Mouse (Mus musculus): ENCODE measurements at regions not wholly inside any gene's neighbourhood (a gene's known extent, or its start where the extent isn't known, plus 50 kb on each side); places are given as distances from the start of the nearest gene placed in this dataset.

- ATAC-seq (ENCODE audit: low FRiP score, low TSS enrichment), result no peak
Observed at GRCm38 (mm10) chr15:49335523-49336040, 4549.1 kb upstream of the Gm7489 start.

GRCm38 (mm10) chr15:49347029-49347428, 4537.7 kb upstream of the Gm7489 start:
- ATAC-seq (ENCODE audit: low FRiP score, low TSS enrichment), result no peak
- no peaks in the 10 kb centered on the region for H3K36me3 ChIP-seq (ENCODE audit: control insufficient read depth, insufficient read depth, low read length)
- WGBS, result 94% methylated on average over 1 of the region's 1 CpGs

More at GRCm38 (mm10) chr15:49335523-49336040, 4549.1 kb upstream of the Gm7489 start:
- 84% methylated on average over 2 of the region's 2 CpGs for WGBS
- no peak for DNase-seq
- Histone ChIP-seq H3K36me3 (ENCODE audit: control insufficient read depth, insufficient read depth, low read length) (no peaks in the 10 kb centered on the region), H3K27ac (replicated peaks; ENCODE audit: low read depth, low read length) (no peak overlapping the region), H3K9ac (replicated peaks; ENCODE audit: low read length) (no peak overlapping the region), H3K4me2 (ENCODE audit: low read length) (no peak overlapping the region), H3K9me3 (ENCODE audit: control insufficient read depth, low read length) (no peaks in the 10 kb centered on the region), H3K4me3 (replicated peaks; ENCODE audit: low read depth, low read length) (no peak overlapping the region), H3K27me3 (ENCODE audit: control insufficient read depth, insufficient read depth, low read length) (no peaks in the 10 kb centered on the region), H3K4me1 (ENCODE audit: control insufficient read depth, insufficient read depth, low read length) (no peaks in the 10 kb centered on the region)

GRCm38 (mm10) chr15:49356107-49356506, 4528.6 kb upstream of the Gm7489 start:
- DNase-seq (no peak), ATAC-seq (ENCODE audit: low FRiP score, low TSS enrichment) (no peak)
- Histone ChIP-seq H3K9me3 (ENCODE audit: control insufficient read depth, low read length) (no peaks in the 10 kb centered on the region), H3K27me3 (ENCODE audit: control insufficient read depth, insufficient read depth, low read length) (no peaks in the 10 kb centered on the region), H3K36me3 (ENCODE audit: control insufficient read depth, insufficient read depth, low read length) (no peaks in the 10 kb centered on the region), H3K27ac (replicated peaks; ENCODE audit: low read depth, low read length) (no peak overlapping the region), H3K4me1 (ENCODE audit: control insufficient read depth, insufficient read depth, low read length) (no peaks in the 10 kb centered on the region), H3K4me3 (replicated peaks; ENCODE audit: low read depth, low read length) (no peak overlapping the region), H3K4me2 (ENCODE audit: low read length) (no peak overlapping the region), H3K9ac (replicated peaks; ENCODE audit: low read length) (no peak overlapping the region)
- 66% methylated on average over 2 of the region's 2 CpGs for WGBS

More at GRCm38 (mm10) chr15:49347029-49347428, 4537.7 kb upstream of the Gm7489 start:
- Histone ChIP-seq H3K27ac (replicated peaks; ENCODE audit: low read depth, low read length) (no peak overlapping the region), H3K4me3 (replicated peaks; ENCODE audit: low read depth, low read length) (no peak overlapping the region), H3K27me3 (ENCODE audit: control insufficient read depth, insufficient read depth, low read length) (no peaks in the 10 kb centered on the region), H3K4me1 (ENCODE audit: control insufficient read depth, insufficient read depth, low read length) (no peaks in the 10 kb centered on the region), H3K9me3 (ENCODE audit: control insufficient read depth, low read length) (no peaks in the 10 kb centered on the region), H3K9ac (replicated peaks; ENCODE audit: low read length) (no peak overlapping the region), H3K4me2 (ENCODE audit: low read length) (no peak overlapping the region)
- no peak for DNase-seq

- no peaks in the 10 kb centered on the region for H3K27me3 ChIP-seq (ENCODE audit: control insufficient read depth, insufficient read depth, low read length)
- H3K4me2 ChIP-seq (ENCODE audit: low read length), result no peak overlapping the region
- no peak overlapping the region for H3K4me3 ChIP-seq (replicated peaks; ENCODE audit: low read depth, low read length)
- no peak overlapping the region for H3K27ac ChIP-seq (replicated peaks; ENCODE audit: low read depth, low read length)
- H3K4me1 ChIP-seq (ENCODE audit: control insufficient read depth, insufficient read depth, low read length), result no peaks in the 10 kb centered on the region
- no peaks in the 10 kb centered on the region for H3K9me3 ChIP-seq (ENCODE audit: control insufficient read depth, low read length)
- H3K36me3 ChIP-seq (ENCODE audit: control insufficient read depth, insufficient read depth, low read length), result no peaks in the 10 kb centered on the region
- H3K9ac ChIP-seq (replicated peaks; ENCODE audit: low read length), result no peak overlapping the region
- 44% methylated on average over 1 of the region's 1 CpGs for WGBS
- peak; percentile 59 for DNase-seq
- no peak for ATAC-seq (ENCODE audit: low FRiP score, low TSS enrichment)
Observed at GRCm38 (mm10) chr15:49395966-49396365, 4488.7 kb upstream of the Gm7489 start.

GRCm38 (mm10) chr15:49413665-49414064, 4471.0 kb upstream of the Gm7489 start:
- no peak overlapping the region for H3K27ac ChIP-seq (replicated peaks; ENCODE audit: low read depth, low read length)
- H3K4me3 ChIP-seq (replicated peaks; ENCODE audit: low read depth, low read length), result no peak overlapping the region
- no peaks in the 10 kb centered on the region for H3K4me1 ChIP-seq (ENCODE audit: control insufficient read depth, insufficient read depth, low read length)
- no peak overlapping the region for H3K4me2 ChIP-seq (ENCODE audit: low read length)
- no peak overlapping the region for H3K9ac ChIP-seq (replicated peaks; ENCODE audit: low read length)
- no peak for DNase-seq
- H3K27me3 ChIP-seq (ENCODE audit: control insufficient read depth, insufficient read depth, low read length), result no peaks in the 10 kb centered on the region
- H3K9me3 ChIP-seq (ENCODE audit: control insufficient read depth, low read length), result no peaks in the 10 kb centered on the region
- H3K36me3 ChIP-seq (ENCODE audit: control insufficient read depth, insufficient read depth, low read length), result no peaks in the 10 kb centered on the region
- ATAC-seq (ENCODE audit: low FRiP score, low TSS enrichment), result no peak

GRCm38 (mm10) chr15:49451310-49451709, 4433.4 kb upstream of the Gm7489 start:
- H3K27ac ChIP-seq (replicated peaks; ENCODE audit: low read depth, low read length), result no peak overlapping the region
- no peaks in the 10 kb centered on the region for H3K4me1 ChIP-seq (ENCODE audit: control insufficient read depth, insufficient read depth, low read length)
- H3K36me3 ChIP-seq (ENCODE audit: control insufficient read depth, insufficient read depth, low read length), result no peaks in the 10 kb centered on the region
- no peak overlapping the region for H3K9ac ChIP-seq (replicated peaks; ENCODE audit: low read length)
- H3K4me3 ChIP-seq (replicated peaks; ENCODE audit: low read depth, low read length), result no peak overlapping the region
- H3K27me3 ChIP-seq (ENCODE audit: control insufficient read depth, insufficient read depth, low read length), result no peaks in the 10 kb centered on the region
- H3K4me2 ChIP-seq (ENCODE audit: low read length), result no peak overlapping the region
- no peaks in the 10 kb centered on the region for H3K9me3 ChIP-seq (ENCODE audit: control insufficient read depth, low read length)
- no peak for DNase-seq
- no peak for ATAC-seq (ENCODE audit: low FRiP score, low TSS enrichment)

- Histone ChIP-seq H3K4me3 (replicated peaks; ENCODE audit: low read depth, low read length) (no peak overlapping the region), H3K36me3 (ENCODE audit: control insufficient read depth, insufficient read depth, low read length) (no peaks in the 10 kb centered on the region), H3K27me3 (ENCODE audit: control insufficient read depth, insufficient read depth, low read length) (no peaks in the 10 kb centered on the region), H3K27ac (replicated peaks; ENCODE audit: low read depth, low read length) (no peak overlapping the region), H3K9ac (replicated peaks; ENCODE audit: low read length) (no peak overlapping the region), H3K9me3 (ENCODE audit: control insufficient read depth, low read length) (no peaks in the 10 kb centered on the region), H3K4me1 (ENCODE audit: control insufficient read depth, insufficient read depth, low read length) (no peaks in the 10 kb centered on the region), H3K4me2 (ENCODE audit: low read length) (no peak overlapping the region)
- ATAC-seq (ENCODE audit: low FRiP score, low TSS enrichment), result no peak
- no peak for DNase-seq
Observed at GRCm38 (mm10) chr15:49484582-49484981, 4400.1 kb upstream of the Gm7489 start.

GRCm38 (mm10) chr15:49492836-49493235, 4391.9 kb upstream of the Gm7489 start:
- Histone ChIP-seq H3K27me3 (ENCODE audit: control insufficient read depth, insufficient read depth, low read length) (no peaks in the 10 kb centered on the region), H3K4me2 (ENCODE audit: low read length) (no peak overlapping the region), H3K9me3 (ENCODE audit: control insufficient read depth, low read length) (no peaks in the 10 kb centered on the region), H3K27ac (replicated peaks; ENCODE audit: low read depth, low read length) (no peak overlapping the region), H3K36me3 (ENCODE audit: control insufficient read depth, insufficient read depth, low read length) (no peaks in the 10 kb centered on the region), H3K4me3 (replicated peaks; ENCODE audit: low read depth, low read length) (no peak overlapping the region), H3K9ac (replicated peaks; ENCODE audit: low read length) (no peak overlapping the region), H3K4me1 (ENCODE audit: control insufficient read depth, insufficient read depth, low read length) (no peaks in the 10 kb centered on the region)
- DNase-seq (peak; percentile 7), ATAC-seq (ENCODE audit: low FRiP score, low TSS enrichment) (no peak)
- WGBS, result 47% methylated on average over 2 of the region's 2 CpGs

- Histone ChIP-seq H3K4me1 (ENCODE audit: control insufficient read depth, insufficient read depth, low read length) (no peaks in the 10 kb centered on the region), H3K27me3 (ENCODE audit: control insufficient read depth, insufficient read depth, low read length) (no peaks in the 10 kb centered on the region), H3K27ac (replicated peaks; ENCODE audit: low read depth, low read length) (no peak overlapping the region), H3K4me2 (ENCODE audit: low read length) (no peak overlapping the region), H3K36me3 (ENCODE audit: control insufficient read depth, insufficient read depth, low read length) (no peaks in the 10 kb centered on the region), H3K9ac (replicated peaks; ENCODE audit: low read length) (no peak overlapping the region), H3K9me3 (ENCODE audit: control insufficient read depth, low read length) (no peaks in the 10 kb centered on the region), H3K4me3 (replicated peaks; ENCODE audit: low read depth, low read length) (no peak overlapping the region)
- no peak for ATAC-seq (ENCODE audit: low FRiP score, low TSS enrichment)
- DNase-seq, result peak; percentile 54
Observed at GRCm38 (mm10) chr15:49501821-49502220, 4382.9 kb upstream of the Gm7489 start.

Measured in midbrain, embryonic 14.5 days (tissue).